Mouse (Mus musculus): ENCODE results near the gene Slc8a1. TPM values are rescaled to one million over a fixed set of nuclear protein-coding genes. Genes with fewer than 3 reads are reported as not detected.
A peak's percentile ranks its signal among the peaks of the same experiment; 100 is the strongest.

The Slc8a1 gene
- polyA plus RNA-seq, 1 experiment from 2014 or later, result 22.6 TPM

GRCm38 (mm10) chr17:81378436-81378835 lies 359.7 kb downstream of the Slc8a1 start:
- no peak overlapping the region for H3K4me3 ChIP-seq (replicated peaks; ENCODE audit: low read depth, low read length)
- no peak overlapping the region for H3K4me2 ChIP-seq (ENCODE audit: low read length)
- no peak overlapping the region for H3K9ac ChIP-seq (replicated peaks; ENCODE audit: low read length)
- WGBS, result 90% methylated on average over 7 of the region's 7 CpGs
- no peak for DNase-seq
- no peaks in the 10 kb centered on the region for H3K4me1 ChIP-seq (ENCODE audit: control insufficient read depth, insufficient read depth, low read length)
- no peak overlapping the region for H3K27ac ChIP-seq (replicated peaks; ENCODE audit: low read depth, low read length)
- H3K27me3 ChIP-seq (ENCODE audit: control insufficient read depth, insufficient read depth, low read length), result no peaks in the 10 kb centered on the region
- no peaks in the 10 kb centered on the region for H3K36me3 ChIP-seq (ENCODE audit: control insufficient read depth, insufficient read depth, low read length)
- H3K9me3 ChIP-seq (ENCODE audit: control insufficient read depth, low read length), result no peaks in the 10 kb centered on the region
- ATAC-seq (ENCODE audit: low FRiP score, low TSS enrichment), result no peak

DNA sequence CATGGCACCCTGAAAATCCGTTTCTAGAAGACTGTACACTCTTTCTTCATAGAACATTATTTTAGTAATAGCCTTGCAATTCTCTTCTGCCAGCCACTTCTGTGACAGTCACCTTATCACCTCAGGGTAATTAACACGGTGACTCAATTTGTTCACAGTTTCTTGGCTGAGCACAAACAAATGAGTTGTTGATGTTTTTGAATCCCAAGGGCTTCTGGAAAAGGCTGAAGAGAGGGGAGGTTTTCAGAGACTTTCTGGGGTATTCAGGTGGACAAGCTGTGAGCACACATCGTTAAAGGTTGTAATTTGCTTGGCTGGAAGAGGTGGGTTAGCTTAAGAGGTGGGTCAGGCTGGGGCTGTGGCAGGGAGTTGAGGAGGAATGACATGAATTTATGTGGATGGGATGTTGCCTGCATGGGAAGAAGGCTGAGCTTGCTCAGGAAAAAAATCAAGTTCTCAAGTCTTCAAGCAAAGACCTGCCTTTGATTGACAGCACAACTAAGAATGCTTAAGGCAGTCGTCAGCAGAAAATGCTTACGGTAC lies 360.3 kb downstream of the Slc8a1 start:
- no peak overlapping the region for H3K4me2 ChIP-seq (ENCODE audit: low read length)
- ATAC-seq (ENCODE audit: low FRiP score, low TSS enrichment) (no peak), DNase-seq (no peak)
- H3K27ac ChIP-seq (replicated peaks; ENCODE audit: low read depth, low read length), result no peak overlapping the region
- H3K9ac ChIP-seq (replicated peaks; ENCODE audit: low read length), result no peak overlapping the region
- 62% methylated on average over 5 of the region's 5 CpGs for WGBS
- H3K27me3 ChIP-seq (ENCODE audit: control insufficient read depth, insufficient read depth, low read length), result no peaks in the 10 kb centered on the region
- H3K4me3 ChIP-seq (replicated peaks; ENCODE audit: low read depth, low read length), result no peak overlapping the region
- H3K4me1 ChIP-seq (ENCODE audit: control insufficient read depth, insufficient read depth, low read length), result no peaks in the 10 kb centered on the region
- H3K36me3 ChIP-seq (ENCODE audit: control insufficient read depth, insufficient read depth, low read length), result no peaks in the 10 kb centered on the region
- no peaks in the 10 kb centered on the region for H3K9me3 ChIP-seq (ENCODE audit: control insufficient read depth, low read length)

GRCm38 (mm10) chr17:81377195-81377594 lies 361.0 kb downstream of the Slc8a1 start:
- H3K4me2 ChIP-seq (ENCODE audit: low read length), result no peak overlapping the region
- H3K9ac ChIP-seq (replicated peaks; ENCODE audit: low read length), result no peak overlapping the region
- no peak for ATAC-seq (ENCODE audit: low FRiP score, low TSS enrichment)
- H3K36me3 ChIP-seq (ENCODE audit: control insufficient read depth, insufficient read depth, low read length), result no peaks in the 10 kb centered on the region
- 18% methylated on average over 1 of the region's 1 CpGs for WGBS
- H3K9me3 ChIP-seq (ENCODE audit: control insufficient read depth, low read length), result no peaks in the 10 kb centered on the region
- no peaks in the 10 kb centered on the region for H3K4me1 ChIP-seq (ENCODE audit: control insufficient read depth, insufficient read depth, low read length)
- no peaks in the 10 kb centered on the region for H3K27me3 ChIP-seq (ENCODE audit: control insufficient read depth, insufficient read depth, low read length)
- H3K27ac ChIP-seq (replicated peaks; ENCODE audit: low read depth, low read length), result no peak overlapping the region
- DNase-seq, result no peak
- no peak overlapping the region for H3K4me3 ChIP-seq (replicated peaks; ENCODE audit: low read depth, low read length)

DNA sequence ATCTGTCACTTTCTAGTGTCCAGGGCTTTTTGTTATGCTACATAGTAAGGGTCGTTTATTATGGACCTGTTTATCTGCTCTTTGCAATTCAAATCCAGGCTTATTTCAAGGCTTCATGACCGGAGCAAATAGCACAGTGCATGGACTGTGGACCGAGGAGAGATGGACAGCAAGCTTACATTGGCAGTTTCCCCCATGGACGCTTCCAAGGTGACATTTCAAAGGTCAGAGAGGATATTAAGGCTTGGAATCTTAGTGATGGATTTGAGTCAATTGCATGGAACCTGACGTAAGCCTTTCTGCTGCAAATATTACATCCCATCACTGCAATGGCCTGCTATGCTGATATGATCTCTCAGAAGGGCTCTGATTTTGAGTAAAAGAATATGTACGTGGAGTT lies 362.3 kb downstream of the Slc8a1 start:
- Histone ChIP-seq H3K4me2 (ENCODE audit: low read length) (no peak overlapping the region), H3K4me3 (replicated peaks; ENCODE audit: low read depth, low read length) (no peak overlapping the region), H3K4me1 (ENCODE audit: control insufficient read depth, insufficient read depth, low read length) (no peaks in the 10 kb centered on the region), H3K9me3 (ENCODE audit: control insufficient read depth, low read length) (no peaks in the 10 kb centered on the region), H3K27ac (replicated peaks; ENCODE audit: low read depth, low read length) (no peak overlapping the region), H3K9ac (replicated peaks; ENCODE audit: low read length) (no peak overlapping the region), H3K27me3 (ENCODE audit: control insufficient read depth, insufficient read depth, low read length) (no peaks in the 10 kb centered on the region), H3K36me3 (ENCODE audit: control insufficient read depth, insufficient read depth, low read length) (no peaks in the 10 kb centered on the region)
- DNase-seq, result no peak
- ATAC-seq (ENCODE audit: low FRiP score, low TSS enrichment), result no peak
- 87% methylated on average over 6 of the region's 6 CpGs for WGBS

DNA sequence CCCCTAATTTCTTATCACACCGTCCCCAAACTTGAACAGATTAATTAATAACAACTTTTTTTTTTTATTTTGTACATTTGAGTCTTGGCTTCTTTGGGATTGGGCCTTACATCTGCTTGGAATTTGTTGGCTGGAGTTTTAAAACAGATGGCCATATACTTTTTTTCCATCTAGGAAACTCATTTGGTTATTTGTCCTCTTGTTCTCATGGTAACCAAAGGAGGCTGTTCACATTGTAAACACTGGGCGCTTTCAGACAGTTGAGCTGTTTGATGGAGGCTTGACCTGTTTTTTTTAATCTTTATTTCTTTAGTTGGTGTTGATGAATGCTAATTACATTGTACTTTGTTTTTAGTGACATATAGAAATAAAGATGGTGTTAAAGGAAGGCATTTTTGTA lies 369.1 kb downstream of the Slc8a1 start:
- no peak overlapping the region for H3K4me2 ChIP-seq (ENCODE audit: low read length)
- no peaks in the 10 kb centered on the region for H3K4me1 ChIP-seq (ENCODE audit: control insufficient read depth, insufficient read depth, low read length)
- no peak overlapping the region for H3K4me3 ChIP-seq (replicated peaks; ENCODE audit: low read depth, low read length)
- no peak for DNase-seq
- no peaks in the 10 kb centered on the region for H3K9me3 ChIP-seq (ENCODE audit: control insufficient read depth, low read length)
- no peak overlapping the region for H3K27ac ChIP-seq (replicated peaks; ENCODE audit: low read depth, low read length)
- no peak overlapping the region for H3K9ac ChIP-seq (replicated peaks; ENCODE audit: low read length)
- no peak for ATAC-seq (ENCODE audit: low FRiP score, low TSS enrichment)
- WGBS, result 82% methylated on average over 2 of the region's 2 CpGs
- H3K36me3 ChIP-seq (ENCODE audit: control insufficient read depth, insufficient read depth, low read length), result no peaks in the 10 kb centered on the region
- H3K27me3 ChIP-seq (ENCODE audit: control insufficient read depth, insufficient read depth, low read length), result no peaks in the 10 kb centered on the region

GRCm38 (mm10) chr17:81368503-81368902 lies 369.7 kb downstream of the Slc8a1 start:
- no peak overlapping the region for H3K4me2 ChIP-seq (ENCODE audit: low read length)
- WGBS, result 80% methylated on average over 2 of the region's 2 CpGs
- no peak for ATAC-seq (ENCODE audit: low FRiP score, low TSS enrichment)

GRCm38 (mm10) chr17:81363368-81363767 lies 374.8 kb downstream of the Slc8a1 start:
- ATAC-seq (ENCODE audit: low FRiP score, low TSS enrichment), result no peak
- no peaks in the 10 kb centered on the region for H3K4me1 ChIP-seq (ENCODE audit: control insufficient read depth, insufficient read depth, low read length)
- no peak overlapping the region for H3K9ac ChIP-seq (replicated peaks; ENCODE audit: low read length)
- DNase-seq, result no peak
- 99% methylated on average over 2 of the region's 2 CpGs for WGBS
- H3K4me3 ChIP-seq (replicated peaks; ENCODE audit: low read depth, low read length), result no peak overlapping the region
- no peak overlapping the region for H3K27ac ChIP-seq (replicated peaks; ENCODE audit: low read depth, low read length)
- H3K36me3 ChIP-seq (ENCODE audit: control insufficient read depth, insufficient read depth, low read length), result no peaks in the 10 kb centered on the region
- H3K9me3 ChIP-seq (ENCODE audit: control insufficient read depth, low read length), result no peaks in the 10 kb centered on the region
- no peaks in the 10 kb centered on the region for H3K27me3 ChIP-seq (ENCODE audit: control insufficient read depth, insufficient read depth, low read length)
- no peak overlapping the region for H3K4me2 ChIP-seq (ENCODE audit: low read length)

More at GRCm38 (mm10) chr17:81368503-81368902, 369.7 kb downstream of the Slc8a1 start:
- no peak for DNase-seq
- Histone ChIP-seq H3K27ac (replicated peaks; ENCODE audit: low read depth, low read length) (no peak overlapping the region), H3K36me3 (ENCODE audit: control insufficient read depth, insufficient read depth, low read length) (no peaks in the 10 kb centered on the region), H3K27me3 (ENCODE audit: control insufficient read depth, insufficient read depth, low read length) (no peaks in the 10 kb centered on the region), H3K4me3 (replicated peaks; ENCODE audit: low read depth, low read length) (no peak overlapping the region), H3K9ac (replicated peaks; ENCODE audit: low read length) (no peak overlapping the region), H3K9me3 (ENCODE audit: control insufficient read depth, low read length) (no peaks in the 10 kb centered on the region), H3K4me1 (ENCODE audit: control insufficient read depth, insufficient read depth, low read length) (no peaks in the 10 kb centered on the region)

- no peak for ATAC-seq (ENCODE audit: low FRiP score, low TSS enrichment)
- no peaks in the 10 kb centered on the region for H3K27me3 ChIP-seq (ENCODE audit: control insufficient read depth, insufficient read depth, low read length)
- 87% methylated on average over 2 of the region's 2 CpGs for WGBS
- H3K9me3 ChIP-seq (ENCODE audit: control insufficient read depth, low read length), result no peaks in the 10 kb centered on the region; the same call in 1 of the 2 replicates
- peak; percentile 22 for DNase-seq
- H3K9ac ChIP-seq (replicated peaks; ENCODE audit: low read length), result no peak overlapping the region
- H3K4me3 ChIP-seq (replicated peaks; ENCODE audit: low read depth, low read length), result no peak overlapping the region
- H3K36me3 ChIP-seq (ENCODE audit: control insufficient read depth, insufficient read depth, low read length), result no peaks in the 10 kb centered on the region
- no peaks in the 10 kb centered on the region for H3K4me1 ChIP-seq (ENCODE audit: control insufficient read depth, insufficient read depth, low read length)
- H3K4me2 ChIP-seq (ENCODE audit: low read length), result no peak overlapping the region
- H3K27ac ChIP-seq (replicated peaks; ENCODE audit: low read depth, low read length), result no peak overlapping the region
Measured at GRCm38 (mm10) chr17:81360571-81360970, 377.6 kb downstream of the Slc8a1 start.

DNA sequence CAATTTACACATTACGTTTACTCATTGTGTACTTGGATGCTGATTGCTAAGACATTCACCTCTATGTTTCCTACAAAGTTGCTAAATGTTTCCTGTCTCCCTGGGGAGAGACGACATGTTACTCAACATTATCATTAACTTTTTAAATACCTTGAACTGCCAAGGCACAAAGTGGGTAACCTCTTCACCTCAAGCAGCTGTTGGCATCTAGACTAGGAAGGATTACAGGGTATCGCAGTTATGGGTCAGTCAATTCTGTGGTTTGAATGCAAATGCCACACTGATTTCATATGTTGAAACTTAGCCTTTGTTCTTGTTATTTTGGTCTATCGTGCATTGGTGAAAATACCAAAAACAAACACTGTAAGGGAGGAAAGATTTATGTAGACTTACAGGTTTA lies 378.1 kb downstream of the Slc8a1 start:
- ATAC-seq (ENCODE audit: low FRiP score, low TSS enrichment) (no peak), DNase-seq (no peak)
- Histone ChIP-seq H3K9ac (replicated peaks; ENCODE audit: low read length) (no peak overlapping the region), H3K36me3 (ENCODE audit: control insufficient read depth, insufficient read depth, low read length) (no peaks in the 10 kb centered on the region), H3K4me1 (ENCODE audit: control insufficient read depth, insufficient read depth, low read length) (no peaks in the 10 kb centered on the region), H3K4me2 (ENCODE audit: low read length) (no peak overlapping the region), H3K27me3 (ENCODE audit: control insufficient read depth, insufficient read depth, low read length) (no peaks in the 10 kb centered on the region), H3K27ac (replicated peaks; ENCODE audit: low read depth, low read length) (no peak overlapping the region), H3K9me3 (ENCODE audit: control insufficient read depth, low read length) (no peaks in the 10 kb centered on the region; the same call in 1 of the 2 replicates), H3K4me3 (replicated peaks; ENCODE audit: low read depth, low read length) (no peak overlapping the region)
- 83% methylated on average over 4 of the region's 4 CpGs for WGBS
